Mouse (Mus musculus) hindbrain, embryonic 13.5 days (tissue): ENCODE data around the gene Dock6. TPM values are rescaled to one million over a fixed set of nuclear protein-coding genes. Genes with fewer than 3 reads are reported as not detected.

Experiments used
- ATAC-seq: fragments of 200-750 bp; cut with Nextera tagmentation; 2 replicates; pipeline ENCODE4 v1.8.0; 2017; ENCODE audit warnings: moderate TSS enrichment; ENCODE audit not compliant: low FRiP score
- H3K27ac ChIP-seq: fragments of 300-500 bp; sonication (generic); 2 replicates; pipeline ENCODE4 v1.5.1; 2015; ENCODE audit warnings: inconsistent platforms, mild to moderate bottlenecking, moderate library complexity
- H3K27me3 ChIP-seq: fragments of 300-500 bp; sonication (generic); 2 replicates; pipeline ENCODE4 v1.6.1; 2015; ENCODE audit warnings: mild to moderate bottlenecking, inconsistent platforms
- H3K36me3 ChIP-seq: fragments of 300-500 bp; sonication (generic); 2 replicates; pipeline ENCODE4 v1.6.1; 2015; ENCODE audit warnings: mild to moderate bottlenecking, inconsistent platforms
- H3K4me1 ChIP-seq: fragments of 300-500 bp; sonication (generic); replicated peaks from 2 replicates; pipeline ENCODE4 v1.6.1; 2015; ENCODE audit warnings: inconsistent platforms
- H3K4me2 ChIP-seq: fragments of 300-500 bp; sonication (generic); 2 replicates; pipeline ENCODE4 v1.6.1; 2015; ENCODE audit warnings: inconsistent platforms, mild to moderate bottlenecking, moderate library complexity
- H3K4me3 ChIP-seq: fragments of 300-500 bp; sonication (generic); 2 replicates; pipeline ENCODE4 v1.5.1; 2015; ENCODE audit warnings: mild to moderate bottlenecking, inconsistent platforms
- H3K9ac ChIP-seq: fragments of 300-500 bp; sonication (generic); 2 replicates; pipeline ENCODE4 v1.6.1; 2015; ENCODE audit warnings: mild to moderate bottlenecking, inconsistent platforms
- H3K9me3 ChIP-seq: fragments of 300-500 bp; sonication (generic); 2 replicates; pipeline ENCODE4 v1.6.1; 2016; ENCODE audit warnings: inconsistent platforms
- WGBS: fragments of 180-500 bp; shearing (Covaris S2); methylation state at CpG from one replicate; pipeline ENCODE4 v1.1.7; 2015; 5-methylcytosine and 5-hydroxymethylcytosine counted together
- polyA plus RNA-seq: library from polyadenylated mRNA; unstranded; fragments of >200 nt; fragmentation: Nextera tagmentation; extraction: Ambion mirVana; gene quantifications from 2 replicates; pipeline ENCODE4 v1.2.1, GENCODE M21; 2015

Gene Dock6
- polyA plus RNA-seq, 1 experiment from 2014 or later = 17.2 TPM

DNA sequence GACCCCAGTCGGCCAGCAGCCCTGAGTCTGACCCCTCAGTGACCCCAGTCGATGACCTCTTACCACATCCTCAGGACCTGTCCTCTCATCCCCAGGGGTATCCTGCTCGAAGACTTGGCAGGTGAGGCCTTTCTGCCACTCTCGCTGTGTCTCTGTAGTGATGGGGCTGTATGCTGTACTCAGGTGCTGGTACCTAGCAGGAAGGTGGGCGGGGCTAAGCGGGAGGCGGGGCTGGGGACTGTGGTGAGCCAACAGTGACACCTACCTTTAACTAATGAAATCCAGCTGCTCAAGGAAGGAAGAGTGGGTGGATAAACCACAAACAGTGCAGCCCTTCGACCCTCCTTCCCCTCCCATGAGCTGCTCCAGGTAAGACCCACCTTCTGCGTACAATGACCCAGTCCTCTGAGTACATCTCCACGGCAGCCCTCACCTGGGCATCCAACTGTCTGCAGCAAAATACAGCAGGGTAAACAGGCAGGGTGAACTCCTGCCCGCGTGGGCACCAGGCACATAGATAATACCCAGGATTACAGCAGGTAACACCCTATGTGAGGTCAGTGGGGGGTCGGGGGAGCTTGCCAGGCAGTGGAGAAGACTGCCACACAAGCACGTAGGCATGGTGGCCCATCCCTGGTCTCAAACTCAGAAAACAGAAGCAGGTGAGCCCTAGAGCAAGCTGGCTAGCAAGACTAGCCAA is 6.9 kb downstream of the Dock6 start:
- Histone ChIP-seq H3K4me1 (peaks cover 20% of the 10 kb centered on the region), H3K4me3 (no peak overlapping the region), H3K36me3 (no peaks in the 10 kb centered on the region), H3K4me2 (no peak overlapping the region), H3K9me3 (no peaks in the 10 kb centered on the region), H3K27ac (no peak overlapping the region), H3K9ac (no peak overlapping the region), H3K27me3 (no peaks in the 10 kb centered on the region)
- no peak for ATAC-seq
- 60% methylated on average over 14 of the region's 14 CpGs for WGBS

- no peaks in the 10 kb centered on the region for H3K27me3 ChIP-seq
- H3K9ac ChIP-seq = no peak overlapping the region; the same call in 1 of the 2 replicates
- no peak overlapping the region for H3K4me2 ChIP-seq
- H3K36me3 ChIP-seq = no peaks in the 10 kb centered on the region
- no peak overlapping the region for H3K27ac ChIP-seq
- H3K4me1 ChIP-seq = peaks cover 16% of the 10 kb centered on the region
- H3K4me3 ChIP-seq = no peak overlapping the region
- ATAC-seq = no peak
- WGBS = 83% methylated on average over 6 of the region's 6 CpGs
- H3K9me3 ChIP-seq = no peaks in the 10 kb centered on the region
Observed at GRCm38 (mm10) chr9:21843086-21843485, 9.3 kb downstream of the Dock6 start.

DNA sequence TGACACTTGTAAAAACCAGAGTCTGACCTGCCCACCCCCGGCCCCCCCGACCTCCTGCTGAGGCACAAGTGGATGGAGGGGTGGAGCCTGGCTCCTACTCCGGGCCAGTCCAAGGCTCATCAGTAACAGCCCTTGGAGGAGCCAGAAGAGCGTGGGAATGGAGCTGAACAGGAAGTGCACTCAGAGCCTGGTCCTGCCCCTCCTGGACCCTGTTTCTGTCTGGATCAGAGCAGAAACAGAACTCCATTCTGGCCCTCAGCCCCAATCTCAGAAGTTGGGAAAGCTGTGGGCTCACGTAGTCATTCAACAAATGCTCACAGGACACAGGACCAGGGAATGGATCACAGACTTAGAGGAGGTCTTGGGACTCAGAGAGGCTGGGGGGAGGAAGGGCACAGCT is 10.0 kb downstream of the Dock6 start:
- Histone ChIP-seq H3K9ac (no peak overlapping the region), H3K27ac (no peak overlapping the region; the same call in 1 of the 2 replicates), H3K27me3 (no peaks in the 10 kb centered on the region), H3K4me2 (no peak overlapping the region), H3K36me3 (no peaks in the 10 kb centered on the region), H3K4me1 (peaks cover 9% of the 10 kb centered on the region), H3K4me3 (no peak overlapping the region), H3K9me3 (no peaks in the 10 kb centered on the region)
- ATAC-seq = no peak
- WGBS = 65% methylated on average over 5 of the region's 5 CpGs

GRCm38 (mm10) chr9:21841340-21841739 is 11.1 kb downstream of the Dock6 start:
- 0 out of 2 replicates have a peak, but pooled peaks cover 3% of the 10 kb centered on the region for H3K36me3 ChIP-seq
- H3K4me2 ChIP-seq = no peak overlapping the region
- H3K9me3 ChIP-seq = no peaks in the 10 kb centered on the region
- H3K4me3 ChIP-seq = no peak overlapping the region
- H3K9ac ChIP-seq = no peak overlapping the region
- WGBS = 96% methylated on average over 6 of the region's 6 CpGs
- H3K4me1 ChIP-seq = no peaks in the 10 kb centered on the region
- H3K27me3 ChIP-seq = no peaks in the 10 kb centered on the region
- no peak for ATAC-seq
- no peak overlapping the region for H3K27ac ChIP-seq

GRCm38 (mm10) chr9:21840115-21840787 is 12.2 kb downstream of the Dock6 start:
- 0 out of 2 replicates have a peak, but pooled peaks have one; percentile 27 for ATAC-seq
- H3K4me3 ChIP-seq = no peak overlapping the region
- 63% methylated on average over 8 of the region's 8 CpGs for WGBS
- H3K36me3 ChIP-seq = 0 out of 2 replicates have a peak, but pooled peaks cover 3% of the 10 kb centered on the region
- no peak overlapping the region for H3K9ac ChIP-seq
- H3K27ac ChIP-seq = no peak overlapping the region
- no peaks in the 10 kb centered on the region for H3K9me3 ChIP-seq
- H3K4me1 ChIP-seq = no peaks in the 10 kb centered on the region
- H3K4me2 ChIP-seq = no peak overlapping the region
- no peaks in the 10 kb centered on the region for H3K27me3 ChIP-seq

DNA sequence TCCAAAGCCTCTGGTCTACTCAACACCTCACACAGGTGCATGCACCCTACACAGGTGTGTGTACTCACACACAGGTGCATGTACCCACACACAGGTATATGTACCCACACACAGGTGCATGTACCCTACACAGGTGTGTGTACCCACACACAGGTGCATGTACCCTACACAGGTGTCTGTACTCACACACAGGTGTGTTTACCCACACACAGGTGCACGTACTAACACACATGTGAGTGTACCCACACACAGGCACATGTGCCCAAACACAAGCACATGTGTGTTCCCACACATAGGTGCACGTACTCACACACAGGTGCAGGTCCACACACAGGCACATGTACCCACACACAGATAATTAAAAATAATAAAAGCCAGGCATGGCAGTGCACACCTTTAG is 14.7 kb downstream of the Dock6 start:
- H3K27me3 ChIP-seq = no peaks in the 10 kb centered on the region
- no peaks in the 10 kb centered on the region for H3K4me1 ChIP-seq
- H3K4me3 ChIP-seq = no peak overlapping the region
- 0 out of 2 replicates have a peak, but pooled peaks cover 3% of the 10 kb centered on the region for H3K36me3 ChIP-seq
- H3K9ac ChIP-seq = no peak overlapping the region
- WGBS = 99% methylated on average over 2 of the region's 2 CpGs
- no peak overlapping the region for H3K27ac ChIP-seq
- H3K4me2 ChIP-seq = no peak overlapping the region
- no peaks in the 10 kb centered on the region for H3K9me3 ChIP-seq
- ATAC-seq = no peak

- Histone ChIP-seq H3K9me3 (no peaks in the 10 kb centered on the region), H3K36me3 (0 out of 2 replicates have a peak, but pooled peaks cover 3% of the 10 kb centered on the region), H3K4me1 (no peaks in the 10 kb centered on the region), H3K27me3 (no peaks in the 10 kb centered on the region), H3K9ac (0 out of 2 replicates have a peak within 1 kb of the TSS, but pooled peaks have one; percentile 4), H3K4me3 (no peak within 1 kb of the TSS), H3K27ac (no peak within 1 kb of the TSS), H3K4me2 (no peak within 1 kb of the TSS)
- no peak for ATAC-seq
- WGBS = 61% methylated on average over 15 of the region's 15 CpGs
Observed at GRCm38 (mm10) chr9:21835258-21835912, 17.1 kb downstream of the Dock6 start, which contains the start of gene Angptl8. Gene Angptl8, plus strand, starts transcription at chr9:21835510.

GRCm38 (mm10) chr9:21831558-21832240 is 20.7 kb downstream of the Dock6 start:
- Histone ChIP-seq H3K27me3 (no peaks in the 10 kb centered on the region), H3K27ac (no peak overlapping the region), H3K36me3 (0 out of 2 replicates have a peak, but pooled peaks cover 2% of the 10 kb centered on the region), H3K4me3 (no peak overlapping the region), H3K9me3 (no peaks in the 10 kb centered on the region), H3K4me2 (no peak overlapping the region), H3K4me1 (no peaks in the 10 kb centered on the region), H3K9ac (no peak overlapping the region)
- no peak for ATAC-seq
- WGBS = 93% methylated on average over 20 of the region's 20 CpGs

DNA sequence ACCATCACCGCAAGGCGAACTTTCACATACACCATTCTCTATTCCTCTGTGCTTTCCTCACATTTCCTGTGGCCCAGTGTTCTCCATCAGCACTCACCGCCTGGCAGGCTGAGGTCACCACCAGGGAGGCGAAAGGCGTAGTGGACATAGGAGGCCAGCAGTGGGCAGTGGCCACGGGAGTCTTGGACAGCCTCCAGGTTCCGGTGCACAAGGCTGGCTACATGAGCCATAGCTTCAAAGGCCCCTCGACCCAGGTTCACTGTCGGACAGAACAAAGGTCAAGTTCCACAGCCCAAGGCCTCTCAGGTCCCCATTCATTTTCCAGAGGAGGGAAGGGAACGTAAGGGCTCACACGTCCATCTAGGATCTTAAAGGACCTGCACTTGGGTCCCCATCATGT is 21.5 kb downstream of the Dock6 start:
- H3K4me2 ChIP-seq = no peak overlapping the region
- no peaks in the 10 kb centered on the region for H3K4me1 ChIP-seq
- no peaks in the 10 kb centered on the region for H3K9me3 ChIP-seq
- H3K36me3 ChIP-seq = no peaks in the 10 kb centered on the region
- 89% methylated on average over 11 of the region's 11 CpGs for WGBS
- H3K4me3 ChIP-seq = no peak overlapping the region
- no peak overlapping the region for H3K9ac ChIP-seq
- no peaks in the 10 kb centered on the region for H3K27me3 ChIP-seq
- no peak overlapping the region for H3K27ac ChIP-seq
- no peak for ATAC-seq

DNA sequence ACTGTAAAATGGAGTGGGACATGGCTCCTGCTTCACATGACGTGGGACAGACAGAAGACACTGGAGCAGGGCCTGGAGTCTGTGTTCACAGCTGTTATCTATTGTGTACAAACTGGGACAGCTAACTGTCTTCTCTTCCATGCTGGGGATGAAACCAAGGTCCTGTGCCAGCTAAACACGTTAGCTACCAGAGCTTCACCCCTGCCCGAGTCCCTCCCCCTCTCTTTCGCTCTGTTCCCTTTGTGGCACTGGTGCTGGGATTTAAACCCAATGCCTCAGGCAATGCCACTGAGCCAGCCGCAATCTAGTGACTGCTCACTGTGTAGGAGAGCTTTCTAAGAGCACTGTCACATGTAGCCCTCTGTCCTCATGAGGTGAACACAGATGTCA is 22.0 kb downstream of the Dock6 start:
- ATAC-seq = no peak
- no peak overlapping the region for H3K27ac ChIP-seq
- 0 out of 2 replicates have a peak, but pooled peaks cover 2% of the 10 kb centered on the region for H3K4me1 ChIP-seq
- WGBS = 88% methylated on average over 5 of the region's 5 CpGs
- no peak overlapping the region for H3K9ac ChIP-seq
- no peaks in the 10 kb centered on the region for H3K36me3 ChIP-seq
- no peak overlapping the region for H3K4me2 ChIP-seq
- H3K9me3 ChIP-seq = no peaks in the 10 kb centered on the region
- H3K4me3 ChIP-seq = no peak overlapping the region
- H3K27me3 ChIP-seq = no peaks in the 10 kb centered on the region

GRCm38 (mm10) chr9:21829834-21830460 is 22.5 kb downstream of the Dock6 start:
- Histone ChIP-seq H3K36me3 (no peaks in the 10 kb centered on the region), H3K4me1 (0 out of 2 replicates have a peak, but pooled peaks cover 3% of the 10 kb centered on the region), H3K27ac (no peak overlapping the region), H3K4me3 (no peak overlapping the region), H3K27me3 (no peaks in the 10 kb centered on the region), H3K9me3 (no peaks in the 10 kb centered on the region), H3K9ac (no peak overlapping the region), H3K4me2 (no peak overlapping the region)
- no peak for ATAC-seq
- WGBS = 94% methylated on average over 14 of the region's 14 CpGs
